Mouse (Mus musculus): Measurements from ENCODE around the gene Sdr42e1.

- TF ChIP-seq ZC3H11A (IDR thresholded peaks at IDR 0.05; ENCODE audit: borderline replicate concordance, low read depth, low read length), result no peak
- no peak for TF ChIP-seq CHD2 (IDR thresholded peaks at IDR 0.05; ENCODE audit: low read depth, low read length)
These were observed 38.7 kb upstream of the Sdr42e1 start for GRCm38 (mm10) chr8:117712226-117712625.
